Mouse (Mus musculus) MEL (cell line): ENCODE measurements around the gene Nkpd1. TPM values are rescaled to one million over a fixed set of nuclear protein-coding genes. Genes with fewer than 3 reads are reported as not detected.

Source experiments
- DNase-seq: peaks from one replicate; pipeline ENCODE4 v3.0.0; 2011; ENCODE audit warnings: low read depth, low spot score
- H3K27ac ChIP-seq: 2 replicates; pipeline ENCODE4 v1.5.1; 2012; ENCODE audit warnings: low read depth, mild to moderate bottlenecking, control low read depth, low read length, moderate library complexity; ENCODE audit not compliant: control insufficient read depth
- H3K27me3 ChIP-seq, 2 experiments: fragments of 150-350 bp in 1 of 2; sonication (generic) in 1 of 2; 2 replicates each; pipeline ENCODE4 v1.6.1; 2012; ENCODE audit warnings: low read length in 2 of 2, mild to moderate bottlenecking in 2 of 2, improper control_type of control experiment in 1 of 2, moderate library complexity in 1 of 2; ENCODE audit not compliant: insufficient read depth in 2 of 2, control insufficient read depth in 1 of 2
- H3K36me3 ChIP-seq, 2 experiments: 2 replicates each; pipeline ENCODE4 v1.6.1; 2012 to 2014; ENCODE audit warnings: low read length in 2 of 2, improper control_type of control experiment in 1 of 2, inconsistent platforms in 1 of 2, mild to moderate bottlenecking in 1 of 2; ENCODE audit not compliant: insufficient read depth in 2 of 2, control insufficient read depth in 1 of 2
- H3K4me1 ChIP-seq, 2 experiments: fragments of 150-350 bp in 1 of 2; sonication (generic) in 1 of 2; 2 replicates each; pipeline ENCODE4 v1.6.1; 2012; ENCODE audit warnings: low read length in 2 of 2, improper control_type of control experiment in 1 of 2, mild to moderate bottlenecking in 1 of 2; ENCODE audit not compliant: insufficient read depth in 2 of 2, control insufficient read depth in 1 of 2
- H3K4me3 ChIP-seq, 2 experiments: fragments of 150-350 bp in 1 of 2; sonication (generic) in 1 of 2; 2 replicates each; pipeline ENCODE4 v1.5.1; 2012; ENCODE audit warnings: low read depth in 2 of 2, low read length in 2 of 2, mild to moderate bottlenecking in 2 of 2, moderate library complexity in 2 of 2, control low read depth in 1 of 2, improper control_type of control experiment in 1 of 2; ENCODE audit not compliant: control insufficient read depth in 1 of 2, insufficient read depth in 1 of 2
- H3K79me2 ChIP-seq: 2 replicates; pipeline ENCODE4 v1.6.1; 2012; ENCODE audit warnings: mild to moderate bottlenecking, low read length, moderate library complexity; ENCODE audit not compliant: control insufficient read depth, poor library complexity, insufficient read depth
- H3K9ac ChIP-seq: 2 replicates; pipeline ENCODE4 v1.6.1; 2012; ENCODE audit warnings: low read depth, mild to moderate bottlenecking, control low read depth, low read length, moderate library complexity; ENCODE audit not compliant: control insufficient read depth, poor library complexity, severe bottlenecking
- H3K9me3 ChIP-seq: fragments of 150-350 bp; sonication (generic); replicated peaks from 2 replicates; pipeline ENCODE4 v1.6.1; 2012; ENCODE audit warnings: mild to moderate bottlenecking, low read length, improper control_type of control experiment, moderate library complexity; ENCODE audit not compliant: insufficient read depth
- CTCF ChIP-seq, 3 experiments: IDR thresholded peaks in 2 of 3; conservative IDR thresholded peaks in 1 of 3; 2 replicates each; pipeline ENCODE4 v1.5.1; 2011 to 2012; ENCODE audit warnings: low read length in 3 of 3, low read depth in 2 of 3, mild to moderate bottlenecking in 2 of 3, improper control_type of control experiment in 1 of 3, inconsistent platforms in 1 of 3, mixed read lengths in 1 of 3, moderate library complexity in 1 of 3; ENCODE audit not compliant: control insufficient read depth in 1 of 3, insufficient read depth in 1 of 3, poor library complexity in 1 of 3, severe bottlenecking in 1 of 3
- GABPA ChIP-seq: IDR thresholded peaks from 2 replicates; pipeline ENCODE4 v1.6.1; 2012; ENCODE audit warnings: low read depth, mild to moderate bottlenecking, inconsistent platforms, low read length, improper control_type of control experiment, moderate library complexity
- GATA1 ChIP-seq: IDR thresholded peaks from 2 replicates; pipeline ENCODE4 v1.6.1; 2011; ENCODE audit warnings: low read depth, low read length, improper control_type of control experiment
- MAFK ChIP-seq: IDR thresholded peaks from 2 replicates; pipeline ENCODE4 v1.6.1; 2011; ENCODE audit warnings: low read depth, mild to moderate bottlenecking, low read length, improper control_type of control experiment, borderline replicate concordance
- MAZ ChIP-seq: IDR thresholded peaks from 2 replicates; pipeline ENCODE4 v1.6.1; 2012; ENCODE audit warnings: low read depth, mild to moderate bottlenecking, inconsistent platforms, low read length, improper control_type of control experiment
- MYB ChIP-seq: IDR thresholded peaks from 2 replicates; pipeline ENCODE4 v1.6.1; 2011; ENCODE audit warnings: mild to moderate bottlenecking, low read depth, low read length, improper control_type of control experiment
- POLR2A ChIP-seq, 2 experiments: IDR thresholded peaks; 2 replicates each; pipeline ENCODE4 v1.6.1; 2011 to 2012; ENCODE audit warnings: low read length in 2 of 2, mild to moderate bottlenecking in 2 of 2, control low read depth in 1 of 2, improper control_type of control experiment in 1 of 2, low read depth in 1 of 2, moderate library complexity in 1 of 2; ENCODE audit not compliant: control insufficient read depth in 1 of 2, insufficient read depth in 1 of 2, poor library complexity in 1 of 2
- RAD21 ChIP-seq: IDR thresholded peaks from 2 replicates; pipeline ENCODE4 v1.6.1; 2011; ENCODE audit warnings: mild to moderate bottlenecking, low read depth, low read length, improper control_type of control experiment
- SIN3A ChIP-seq: IDR thresholded peaks from 2 replicates; pipeline ENCODE4 v1.6.1; 2012; ENCODE audit warnings: low read length, improper control_type of control experiment, inconsistent platforms
- TAL1 ChIP-seq: IDR thresholded peaks from 2 replicates; pipeline ENCODE4 v1.6.1; 2012; ENCODE audit warnings: mild to moderate bottlenecking, inconsistent platforms, low read length, moderate library complexity, mixed read lengths
- TBP ChIP-seq: IDR thresholded peaks from 2 replicates; pipeline ENCODE4 v1.8.0; 2011; ENCODE audit warnings: low read depth, low read length, improper control_type of control experiment
- ZC3H11A ChIP-seq: IDR thresholded peaks from 2 replicates; pipeline ENCODE4 v1.6.1; 2012; ENCODE audit warnings: low read depth, mild to moderate bottlenecking, inconsistent platforms, low read length, improper control_type of control experiment
- ZNF384 ChIP-seq: IDR thresholded peaks from 2 replicates; pipeline ENCODE4 v1.6.1; 2012; ENCODE audit warnings: low read depth, mild to moderate bottlenecking, inconsistent platforms, low read length, improper control_type of control experiment
- polyA plus RNA-seq, 2 experiments: library from polyadenylated mRNA; stranded (reverse) in 1 of 2; unstranded in 1 of 2; fragments of >175 nt in 1 of 2; fragments of >200 nt in 1 of 2; gene quantifications; 2 replicates each; pipeline versions ENCODE4 v1.2.1 to v1.2.4; 2012; ENCODE audit warnings: low replicate concordance in 2 of 2, low read depth in 1 of 2; ENCODE audit not compliant: insufficient read length in 2 of 2, insufficient read depth in 1 of 2, missing spikeins in 1 of 2
- total RNA-seq: library from RNA; depleted of rRNA; stranded (reverse); fragments of 300-350 nt; gene quantifications from 2 replicates; pipeline ENCODE4 v1.2.3, GENCODE M21; 2012

The Nkpd1 gene
- total and polyA plus RNA-seq, 3 experiments, result 0.33 to 0.35 TPM; not detected in 1

- H3K79me2 ChIP-seq, result peaks cover 2% of the 10 kb centered on the region; the same call in 1 of the 2 replicates
- no peaks in the 10 kb centered on the region for H3K9me3 ChIP-seq
- no peak for DNase-seq
- H3K4me3 ChIP-seq, result no peak overlapping the region
- no peaks in the 10 kb centered on the region for H3K27me3 ChIP-seq
- TF ChIP-seq TAL1 (no peak), GABPA (no peak)
- peaks cover 0 to 4% of the 10 kb centered on the region in 2 experiments; a peak in 2 of 4 replicates for H3K4me1 ChIP-seq
- H3K27ac ChIP-seq, result no peak overlapping the region
- H3K9ac ChIP-seq, result no peak overlapping the region
- H3K36me3 ChIP-seq, result no peaks in the 10 kb centered on the region
These were observed 5.5 kb downstream of the Nkpd1 start for GRCm38 (mm10) chr7:19523017-19523756.

DNA sequence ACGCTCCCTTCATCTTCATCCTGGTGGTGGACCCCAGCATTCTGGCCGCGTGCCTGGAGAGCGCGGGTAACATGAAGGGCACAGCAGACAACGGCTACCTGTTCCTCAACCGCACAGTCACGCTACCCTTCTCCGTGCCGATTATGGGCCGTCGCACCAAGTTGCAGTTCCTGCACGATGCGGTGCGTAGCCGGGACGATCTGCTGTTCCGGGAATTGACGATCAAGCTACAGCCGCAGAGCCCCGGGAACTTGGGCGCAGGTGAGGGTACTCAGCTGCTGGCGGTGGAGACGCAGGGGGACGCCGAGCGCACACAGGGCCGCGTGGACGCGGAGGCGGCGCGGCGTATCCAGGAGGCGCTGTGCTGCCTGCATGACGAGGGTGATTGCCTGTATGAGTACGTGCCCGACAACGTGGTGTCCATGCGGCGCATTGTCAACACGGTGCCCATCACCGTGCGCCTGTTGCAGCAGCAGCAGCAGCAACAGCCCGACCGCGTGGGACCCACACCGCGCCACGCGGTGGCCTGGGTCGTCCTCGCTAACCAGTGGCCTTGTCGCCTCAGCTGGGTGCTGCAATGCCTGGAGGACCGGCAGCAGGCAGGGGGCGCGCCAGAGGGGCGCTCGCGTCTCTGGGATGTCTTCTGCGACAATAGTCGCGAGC, 6.2 kb downstream of the Nkpd1 start:
- H3K9me3 ChIP-seq, result no peaks in the 10 kb centered on the region
- TF ChIP-seq CTCF (IDR thresholded peaks at IDR 0.05 in 2 of 3, conservative IDR thresholded peaks at IDR 0.05 in 1 of 3; ENCODE audit: control insufficient read depth in 1 of 3, insufficient read depth in 1 of 3, low read depth in 2 of 3, low read length in 3 of 3, poor library complexity in 1 of 3, severe bottlenecking in 1 of 3) (no peak), ZNF384 (no peak), MAZ (no peak), SIN3A (no peak)
- peaks cover 0 to 4% of the 10 kb centered on the region in 2 experiments; a peak in 2 of 4 replicates for H3K4me1 ChIP-seq
- no peak for DNase-seq
- H3K27me3 ChIP-seq, result no peaks in the 10 kb centered on the region
- no peak overlapping the region for H3K9ac ChIP-seq
- H3K79me2 ChIP-seq, result peaks cover 2% of the 10 kb centered on the region; the same call in 1 of the 2 replicates
- no peak overlapping the region for H3K4me3 ChIP-seq
- H3K27ac ChIP-seq, result no peak overlapping the region
- no peaks in the 10 kb centered on the region for H3K36me3 ChIP-seq

GRCm38 (mm10) chr7:19524420-19525104, 6.9 kb downstream of the Nkpd1 start:
- no peak overlapping the region for H3K9ac ChIP-seq
- no peak for DNase-seq
- no peaks in the 10 kb centered on the region for H3K27me3 ChIP-seq
- H3K4me1 ChIP-seq, result peaks cover 0 to 4% of the 10 kb centered on the region in 2 experiments; a peak in 2 of 4 replicates
- no peak overlapping the region for H3K27ac ChIP-seq
- TF ChIP-seq ZC3H11A (no peak), POLR2A (IDR thresholded peaks at IDR 0.05; ENCODE audit: control insufficient read depth in 1 of 2, insufficient read depth in 1 of 2, low read depth in 1 of 2, low read length in 2 of 2, poor library complexity in 1 of 2) (no peak), ZNF384 (no peak), GATA1 (no peak), TBP (no peak), MAFK (no peak), RAD21 (no peak), MYB (no peak)
- H3K79me2 ChIP-seq, result peaks cover 2% of the 10 kb centered on the region; the same call in 1 of the 2 replicates
- H3K9me3 ChIP-seq, result no peaks in the 10 kb centered on the region
- no peak overlapping the region for H3K4me3 ChIP-seq
- no peaks in the 10 kb centered on the region for H3K36me3 ChIP-seq
